Mouse (Mus musculus): ENCODE measurements at regions not wholly inside any gene's neighbourhood (a gene's known extent, or its start where the extent isn't known, plus 50 kb on each side); places are given as distances from the start of the nearest gene placed in this dataset.

DNA sequence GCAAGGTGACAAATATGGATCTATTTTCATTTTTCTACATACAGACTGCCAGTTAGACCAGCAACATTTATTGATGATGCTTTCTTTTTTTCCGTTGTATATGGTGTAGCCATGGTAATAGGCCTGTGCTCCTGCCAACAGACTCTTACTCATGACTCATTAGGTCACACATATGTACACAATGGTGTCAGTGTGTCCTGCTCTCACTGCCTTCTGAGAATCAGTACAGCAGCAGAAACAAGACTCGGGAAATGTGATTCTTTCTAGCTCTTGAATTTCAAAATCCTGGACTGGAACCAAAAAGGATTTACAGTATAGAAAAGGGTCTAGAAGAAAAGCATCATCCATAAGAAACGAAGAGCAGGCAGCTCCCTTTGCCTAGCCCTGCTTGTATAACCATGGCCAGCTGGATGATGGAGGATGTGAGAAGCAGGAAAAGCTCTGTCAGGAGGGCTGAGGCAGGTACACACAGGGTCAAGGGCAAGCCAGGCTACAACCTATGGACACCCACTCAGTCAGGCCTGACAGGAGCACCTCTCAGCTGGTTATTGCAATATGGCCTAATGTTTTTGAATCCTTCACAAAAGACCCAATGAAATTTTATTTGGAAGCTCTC lies 132.2 kb downstream of the Tmem17 start:
- DNase-seq (ENCODE audit: low spot score): no peak

DNA sequence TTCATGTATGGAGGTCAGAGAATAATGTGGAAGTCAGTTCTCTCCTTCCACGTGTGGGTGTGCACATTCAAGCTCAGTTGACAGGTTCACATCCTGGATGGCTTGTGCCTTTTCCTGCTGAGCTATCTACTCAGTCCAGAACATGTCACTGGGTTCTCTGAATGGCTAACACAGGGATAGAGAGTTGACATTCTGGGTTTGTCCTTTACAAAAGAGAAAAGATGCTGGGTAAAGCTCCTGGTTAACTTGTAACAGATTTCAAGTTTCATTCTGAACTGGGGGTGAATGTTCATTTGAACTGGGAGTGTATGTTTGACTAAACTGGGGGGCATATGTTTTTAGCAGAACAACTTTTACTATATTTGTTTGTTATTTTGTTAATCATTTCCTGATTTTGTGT lies 133.0 kb downstream of the Tmem17 start:
- DNase-seq (ENCODE audit: low spot score): no peak

DNA sequence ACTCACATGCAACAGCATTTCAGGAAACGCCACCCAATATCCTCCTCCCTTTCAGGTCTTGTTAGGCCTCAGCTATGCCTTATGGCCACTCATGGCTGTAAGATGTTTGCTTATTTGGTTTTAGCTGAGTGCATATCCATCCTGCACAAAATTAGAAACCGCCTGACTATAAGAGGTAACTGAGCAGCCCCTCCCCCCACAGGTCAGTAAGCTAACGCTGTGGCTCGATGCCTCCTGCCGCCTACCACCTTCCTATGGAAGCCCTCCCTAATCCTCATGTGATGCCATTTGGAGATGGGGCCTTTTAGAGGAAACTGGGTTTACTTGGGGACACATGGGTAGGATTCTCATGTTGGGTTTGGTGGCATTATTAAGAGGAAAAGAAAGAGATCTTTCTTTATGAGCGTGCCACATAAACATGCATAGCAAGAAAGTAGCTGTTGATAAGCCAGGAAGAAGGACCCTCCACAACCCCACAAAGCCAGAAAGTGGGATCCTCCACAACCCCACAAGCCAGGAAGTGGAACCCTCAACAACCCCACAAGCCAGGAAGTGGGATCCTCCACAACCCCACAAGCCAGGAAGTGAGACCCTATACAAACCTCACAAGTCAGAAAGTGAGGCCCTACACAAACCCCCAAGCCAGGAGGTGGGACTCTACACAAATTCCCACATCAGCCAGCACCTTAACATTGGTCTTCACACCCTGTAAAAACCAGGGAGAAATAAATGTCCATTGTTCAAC lies 134.5 kb downstream of the Tmem17 start:
- no peak for DNase-seq (ENCODE audit: low spot score)

GRCm38 (mm10) chr11:22648275-22648674 lies 136.4 kb downstream of the Tmem17 start:
- DNase-seq (ENCODE audit: low spot score): no peak

GRCm38 (mm10) chr11:22650771-22651170 lies 138.9 kb downstream of the Tmem17 start:
- DNase-seq (ENCODE audit: low spot score): no peak

GRCm38 (mm10) chr11:22651313-22651712 lies 139.4 kb downstream of the Tmem17 start:
- DNase-seq (ENCODE audit: low spot score): no peak

DNA sequence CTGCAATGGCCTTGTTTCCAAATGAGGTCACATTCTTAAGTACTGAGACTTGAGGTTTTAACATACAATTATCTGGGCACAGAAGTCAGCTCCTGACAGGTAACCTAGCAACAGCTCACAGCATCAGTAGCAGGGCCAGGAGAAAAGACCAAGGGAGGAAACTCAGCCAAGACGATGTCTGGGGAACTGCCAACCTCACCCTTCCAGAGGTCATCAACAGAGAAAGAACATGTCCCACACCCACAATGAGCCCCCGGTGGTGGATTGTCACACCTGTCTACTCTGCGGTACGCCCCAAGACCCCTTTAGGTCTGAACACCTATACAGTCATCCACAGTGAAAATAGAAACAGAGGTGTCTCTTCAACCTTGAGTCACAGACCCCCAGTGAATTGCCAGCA lies 140.0 kb downstream of the Tmem17 start:
- DNase-seq (ENCODE audit: low spot score): no peak

GRCm38 (mm10) chr11:22652931-22653330 lies 141.0 kb downstream of the Tmem17 start:
- DNase-seq (ENCODE audit: low spot score): no peak

- DNase-seq (ENCODE audit: low spot score): no peak
Measured at GRCm38 (mm10) chr11:22653366-22653765, 141.5 kb downstream of the Tmem17 start.

- DNase-seq (ENCODE audit: low spot score): no peak
Measured at GRCm38 (mm10) chr11:22657635-22658034, 145.7 kb downstream of the Tmem17 start.

DNA sequence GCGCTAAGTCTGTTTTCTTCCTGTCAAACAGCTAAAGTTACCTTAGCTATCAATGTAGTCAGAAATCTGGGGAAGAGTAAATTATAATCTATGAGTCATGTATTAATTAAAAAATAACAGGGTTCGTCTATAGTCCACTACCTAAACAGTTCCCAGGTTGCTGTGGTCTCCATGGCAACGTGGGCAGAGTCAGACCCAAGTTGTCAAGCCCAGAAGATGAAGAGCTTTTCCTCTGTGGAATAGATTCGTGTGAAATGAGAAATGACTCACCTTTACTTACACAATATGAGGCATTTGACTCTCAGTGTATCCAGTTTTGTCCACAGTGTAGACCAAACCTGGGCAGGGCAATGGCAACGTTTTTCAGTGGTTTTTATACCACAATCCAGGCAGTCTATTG lies 149.2 kb downstream of the Tmem17 start:
- no peak for DNase-seq (ENCODE audit: low spot score)

GRCm38 (mm10) chr11:22661713-22662551 lies 150.0 kb downstream of the Tmem17 start:
- DNase-seq (ENCODE audit: low spot score): no peak

DNA sequence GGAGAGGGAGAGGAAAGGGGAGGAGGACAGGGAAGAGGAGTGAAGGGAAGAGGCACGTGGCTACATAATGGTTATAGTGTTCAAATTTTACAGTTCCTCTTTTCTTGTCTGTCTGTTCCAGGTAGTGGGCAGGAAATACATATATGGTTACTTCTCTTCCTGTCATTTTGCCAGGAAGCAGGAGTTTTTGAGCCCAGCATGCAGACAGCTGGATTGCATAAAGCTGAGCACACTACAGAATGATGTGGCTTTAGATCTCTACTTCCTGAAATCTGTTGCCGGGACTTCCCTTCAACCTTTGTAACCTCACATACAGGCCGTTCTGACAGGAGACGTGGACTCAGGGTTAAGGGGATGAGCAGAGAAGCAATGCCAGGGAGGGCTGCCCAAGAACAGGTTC lies 154.1 kb downstream of the Tmem17 start:
- no peak for DNase-seq (ENCODE audit: low spot score)

DNA sequence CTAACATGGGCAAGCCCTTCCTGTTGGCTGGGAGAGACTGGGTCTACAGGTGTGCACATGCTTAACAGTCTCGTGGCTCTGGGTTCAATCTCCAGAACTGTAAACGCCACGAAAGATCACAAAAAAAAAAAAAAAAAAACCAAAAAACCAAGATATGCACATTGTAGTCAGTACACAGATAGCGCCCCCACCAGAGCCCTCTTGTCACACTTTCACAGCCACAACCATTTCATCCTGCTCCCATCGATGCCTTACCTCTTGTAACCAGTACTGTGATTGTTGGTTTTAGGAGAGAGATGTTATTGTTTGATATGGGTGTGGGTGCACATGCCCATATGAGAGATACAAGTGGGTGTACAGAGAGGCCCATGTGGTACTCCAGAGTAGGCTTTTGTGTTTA lies 154.5 kb downstream of the Tmem17 start:
- DNase-seq (ENCODE audit: low spot score): no peak

- no peak for DNase-seq (ENCODE audit: low spot score)
Measured at GRCm38 (mm10) chr11:22668220-22668619, 156.3 kb downstream of the Tmem17 start.

- no peak for DNase-seq (ENCODE audit: low spot score)
Measured at GRCm38 (mm10) chr11:22669267-22669666, 157.4 kb downstream of the Tmem17 start.

DNA sequence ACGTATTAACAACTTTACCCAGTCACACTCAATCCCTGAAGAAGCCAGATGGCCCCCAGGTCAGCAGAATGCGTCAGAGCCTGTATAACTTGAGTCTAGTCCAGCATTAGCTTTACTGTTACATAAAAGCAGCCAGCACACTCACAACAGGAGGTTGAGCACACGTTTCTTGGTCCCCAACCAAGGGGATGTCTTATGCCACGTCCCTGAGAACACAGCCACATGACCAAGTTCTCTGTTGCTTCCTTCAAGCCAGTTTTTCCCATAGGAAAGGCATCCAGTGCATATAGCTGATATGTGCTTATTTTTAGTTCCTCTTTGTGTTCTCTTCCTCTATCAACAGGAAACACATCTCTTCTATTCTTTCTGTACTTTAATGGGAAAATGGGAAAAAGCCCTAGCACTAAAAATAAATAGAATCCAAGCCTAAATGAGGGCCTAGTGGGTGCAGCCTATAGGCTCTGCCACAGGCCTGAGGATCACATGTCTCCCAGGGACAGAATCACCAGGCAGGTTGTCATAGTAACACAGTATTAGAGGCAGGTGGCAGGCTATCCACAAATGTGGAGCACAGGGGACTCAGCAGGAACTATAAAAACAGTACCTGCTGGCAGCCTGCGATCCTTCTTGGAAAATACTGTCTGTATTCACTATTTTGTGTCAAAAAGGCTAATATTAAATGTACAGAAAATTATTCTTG lies 160.1 kb downstream of the Tmem17 start:
- DNase-seq (ENCODE audit: low spot score): no peak

- no peak for DNase-seq (ENCODE audit: low spot score)
Measured at GRCm38 (mm10) chr11:22675047-22675446, 163.2 kb downstream of the Tmem17 start.

DNA sequence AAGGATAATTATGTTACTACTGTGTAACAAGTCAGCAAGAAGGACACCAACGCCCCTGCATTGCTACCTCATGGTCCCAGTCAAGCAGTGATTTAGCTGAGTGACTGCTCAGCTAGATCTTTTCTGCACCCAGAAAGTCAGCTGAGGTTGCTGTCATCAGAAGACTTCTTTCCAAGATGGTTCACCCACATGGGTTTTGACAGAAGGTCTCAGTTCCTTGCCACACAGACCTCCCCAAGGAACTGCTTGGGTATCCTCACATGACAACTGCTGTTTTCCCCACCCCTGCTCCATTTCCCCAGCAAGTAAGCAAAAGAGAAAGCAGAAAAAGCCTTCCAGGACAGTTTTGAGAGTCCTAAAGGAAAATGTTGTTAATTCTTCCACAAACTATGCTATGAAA lies 163.9 kb downstream of the Tmem17 start:
- no peak for DNase-seq (ENCODE audit: low spot score)

GRCm38 (mm10) chr11:22677337-22677736 lies 165.4 kb downstream of the Tmem17 start:
- DNase-seq (ENCODE audit: low spot score): peak; percentile 50

DNA sequence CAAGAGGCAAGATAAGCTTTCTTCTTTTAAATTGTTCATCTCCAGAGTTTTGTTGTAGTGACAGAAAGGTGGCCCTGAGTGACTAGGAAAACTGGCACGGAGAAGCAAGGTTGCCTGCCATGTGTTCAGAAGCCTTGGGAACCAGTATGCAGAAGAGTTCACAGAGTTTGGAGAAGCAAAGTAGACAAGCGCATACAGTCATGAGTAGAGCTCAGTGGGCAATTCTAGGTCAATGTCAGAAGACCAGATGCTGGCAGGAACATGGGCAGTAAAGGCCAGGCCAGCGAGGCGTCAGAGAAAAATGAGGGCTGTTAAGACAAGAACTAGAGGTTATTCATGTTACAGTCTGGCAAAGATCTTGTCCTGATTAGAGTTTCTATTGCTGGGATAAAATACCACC lies 172.7 kb downstream of the Tmem17 start:
- DNase-seq (ENCODE audit: low spot score): no peak

GRCm38 (mm10) chr11:22690829-22691228 lies 169.9 kb downstream of the B3gnt2 start:
- no peak for DNase-seq (ENCODE audit: low spot score)
